Mouse (Mus musculus): Measurements from ENCODE around the gene Spaca4.

DNA sequence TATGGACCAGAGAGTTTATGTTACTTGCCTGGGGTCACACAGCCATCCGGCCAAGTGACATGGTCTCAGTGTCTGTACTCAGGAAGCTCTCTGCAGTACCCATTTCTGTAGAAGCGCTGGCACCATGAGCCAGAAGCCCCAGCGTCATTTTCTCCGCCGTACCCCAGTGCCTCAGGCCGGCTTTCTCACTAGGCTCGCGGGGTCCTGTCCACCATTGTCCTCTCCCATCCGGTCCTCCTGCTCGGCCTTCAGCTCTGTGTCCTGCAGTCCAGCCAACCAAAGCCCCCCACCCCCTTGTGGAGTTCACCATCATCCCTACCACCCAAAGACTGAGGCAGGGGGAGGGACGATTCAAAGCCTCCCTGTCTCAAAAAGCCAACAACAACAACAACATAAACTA lies 24.0 kb downstream of the Spaca4 start:
- TF ChIP-seq CTCF (IDR thresholded peaks at IDR 0.05; ENCODE audit: insufficient read depth, low read depth, low read length): no peak
- TF ChIP-seq POLR2A (IDR thresholded peaks at IDR 0.05; ENCODE audit: insufficient read depth, low read depth, low read length): no peak
